Mouse (Mus musculus) ovary, postnatal 14 days (tissue): ENCODE results near the gene Il25.

Experiments used
- DNase-seq: peaks from one replicate; pipeline ENCODE4 v3.0.0; 2022; ENCODE audit warnings: low spot score

The Il25 gene

DNA sequence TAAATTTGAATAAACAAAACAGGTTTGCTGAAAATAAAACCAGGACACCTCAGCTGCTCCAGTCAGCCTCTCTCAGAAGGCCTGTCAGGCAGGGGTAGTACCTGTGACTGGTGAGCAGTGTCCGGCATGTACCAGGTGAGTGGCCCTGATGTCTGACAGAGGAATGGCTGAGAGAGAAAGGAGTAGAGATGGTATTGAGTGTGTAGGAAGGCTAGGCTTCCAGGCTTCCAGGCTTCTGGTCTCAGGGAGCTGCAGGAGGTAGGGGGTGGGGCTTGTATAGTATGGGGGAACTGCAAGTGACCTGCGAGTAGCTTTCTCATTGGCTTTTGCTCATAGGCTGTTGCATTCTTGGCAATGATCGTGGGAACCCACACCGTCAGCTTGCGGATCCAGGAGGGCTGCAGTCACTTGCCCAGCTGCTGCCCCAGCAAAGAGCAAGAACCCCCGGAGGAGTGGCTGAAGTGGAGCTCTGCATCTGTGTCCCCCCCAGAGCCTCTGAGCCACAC, at the start of gene Il25:
Gene Il25 (plus strand): TSS at position 51 of the 506 bp plus-strand sequence.
- no peak for DNase-seq

DNA sequence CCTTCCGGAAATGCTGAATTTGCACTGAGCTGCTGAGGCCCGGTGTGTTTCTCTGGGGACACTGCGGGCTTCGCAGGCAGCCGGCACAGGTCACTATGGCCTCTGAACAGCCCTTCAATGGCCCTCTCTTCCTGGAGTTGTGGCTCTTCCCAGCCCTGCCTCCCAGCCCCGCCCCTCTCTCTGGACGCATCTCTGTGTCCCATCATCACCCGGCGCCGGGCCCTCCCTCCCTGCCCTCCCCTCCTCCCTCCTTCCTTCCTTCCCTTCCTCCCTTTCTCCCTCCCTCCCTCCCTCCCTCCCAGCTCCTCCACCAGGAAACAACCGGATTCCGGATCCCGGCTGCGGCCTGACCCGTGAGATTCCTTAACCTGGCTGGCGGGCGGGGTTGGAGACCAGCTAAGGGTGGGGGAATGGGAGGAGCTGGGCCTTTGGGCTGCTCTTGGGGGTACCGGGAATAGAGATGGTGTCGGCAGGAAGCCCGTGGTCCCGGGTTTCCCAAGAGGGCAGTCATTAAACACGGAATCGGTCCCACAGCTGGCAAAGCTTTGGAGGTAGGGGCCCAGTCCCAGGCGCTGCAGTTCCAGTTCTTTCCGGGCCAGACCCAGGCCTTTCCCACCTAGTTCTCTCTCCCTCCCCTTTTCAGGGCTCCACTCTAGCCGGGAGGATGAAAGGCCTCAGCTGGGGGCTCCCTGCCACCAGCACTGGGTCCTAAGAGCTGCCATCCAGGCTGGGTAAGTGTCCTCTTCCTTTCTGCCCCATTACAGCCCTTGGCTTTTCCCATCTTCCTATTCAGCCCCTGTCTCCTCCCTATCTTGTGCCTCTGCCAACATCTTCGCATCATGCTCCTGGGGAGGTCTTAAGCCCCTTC, 49.1 kb upstream of the Il25 start, which contains the start of the genes Bcl2l2 and Gm20521:
Gene Bcl2l2 (plus strand): TSS at position 224 of the 868 bp plus-strand sequence.
Gene Gm20521 (plus strand): TSS at position 288 of the 868 bp plus-strand sequence.
- DNase-seq, result peak; percentile 63

DNA sequence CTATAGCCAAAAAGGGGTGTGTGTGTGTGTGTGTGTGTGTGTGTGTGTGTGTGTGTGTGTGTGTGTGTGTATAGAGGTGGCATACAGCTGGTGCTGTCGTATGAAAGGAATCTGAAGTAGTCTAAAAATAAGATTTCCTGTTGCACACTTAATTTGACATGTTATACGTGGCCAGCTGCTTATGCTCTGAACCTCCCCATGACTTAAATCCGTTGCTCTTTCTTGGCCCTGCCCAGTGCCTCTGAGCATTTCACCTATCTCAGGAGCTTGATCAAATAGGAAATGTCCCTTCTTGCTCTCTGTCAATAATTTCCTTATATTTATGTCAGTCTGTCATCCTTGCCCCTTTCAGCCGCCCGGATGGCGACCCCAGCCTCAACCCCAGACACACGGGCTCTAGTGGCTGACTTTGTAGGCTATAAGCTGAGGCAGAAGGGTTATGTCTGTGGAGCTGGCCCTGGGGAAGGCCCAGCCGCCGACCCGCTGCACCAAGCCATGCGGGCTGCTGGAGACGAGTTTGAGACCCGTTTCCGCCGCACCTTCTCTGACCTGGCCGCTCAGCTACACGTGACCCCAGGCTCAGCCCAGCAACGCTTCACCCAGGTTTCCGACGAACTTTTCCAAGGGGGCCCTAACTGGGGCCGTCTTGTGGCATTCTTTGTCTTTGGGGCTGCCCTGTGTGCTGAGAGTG, 48.3 kb upstream of the Il25 start:
- DNase-seq, result no peak

DNA sequence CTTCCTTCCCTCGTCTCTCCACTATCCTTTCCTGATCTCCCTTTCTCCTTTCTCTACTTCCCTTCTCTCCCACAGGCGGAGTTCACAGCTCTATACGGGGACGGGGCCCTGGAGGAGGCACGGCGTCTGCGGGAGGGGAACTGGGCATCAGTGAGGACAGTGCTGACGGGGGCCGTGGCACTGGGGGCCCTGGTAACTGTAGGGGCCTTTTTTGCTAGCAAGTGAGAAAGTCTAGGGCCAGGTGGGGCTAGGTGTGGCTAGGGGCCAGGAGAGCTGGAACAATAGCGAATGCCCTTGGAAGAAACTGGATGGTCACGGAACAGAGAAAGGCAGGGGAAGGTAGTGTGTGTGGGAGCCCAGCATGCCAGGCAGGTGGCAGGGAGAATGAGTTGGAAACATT, 47.2 kb upstream of the Il25 start:
- no peak for DNase-seq

DNA sequence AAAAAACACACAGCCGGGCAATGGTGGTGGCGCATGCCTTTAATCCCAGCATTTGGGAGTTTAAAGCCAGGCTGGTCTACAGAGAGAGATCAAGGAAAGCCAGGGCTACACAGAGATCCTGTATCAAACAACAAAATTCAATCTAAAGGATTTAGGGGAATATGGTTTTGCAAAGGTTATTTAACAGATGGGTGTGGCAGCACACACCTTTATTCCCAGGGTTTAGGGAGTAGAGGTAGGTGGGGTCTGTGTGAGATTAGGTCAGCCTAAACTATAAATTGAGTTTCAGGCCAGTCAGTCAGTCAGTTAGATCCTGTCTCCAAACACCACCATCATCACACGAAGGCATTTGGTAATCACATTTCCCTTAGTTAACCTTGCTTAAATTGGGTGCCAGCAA, 40.3 kb upstream of the Il25 start, which contains the start of gene Pabpn1:
Gene Pabpn1 (plus strand): TSS at position 301 of the 400 bp plus-strand sequence.
- no peak for DNase-seq

DNA sequence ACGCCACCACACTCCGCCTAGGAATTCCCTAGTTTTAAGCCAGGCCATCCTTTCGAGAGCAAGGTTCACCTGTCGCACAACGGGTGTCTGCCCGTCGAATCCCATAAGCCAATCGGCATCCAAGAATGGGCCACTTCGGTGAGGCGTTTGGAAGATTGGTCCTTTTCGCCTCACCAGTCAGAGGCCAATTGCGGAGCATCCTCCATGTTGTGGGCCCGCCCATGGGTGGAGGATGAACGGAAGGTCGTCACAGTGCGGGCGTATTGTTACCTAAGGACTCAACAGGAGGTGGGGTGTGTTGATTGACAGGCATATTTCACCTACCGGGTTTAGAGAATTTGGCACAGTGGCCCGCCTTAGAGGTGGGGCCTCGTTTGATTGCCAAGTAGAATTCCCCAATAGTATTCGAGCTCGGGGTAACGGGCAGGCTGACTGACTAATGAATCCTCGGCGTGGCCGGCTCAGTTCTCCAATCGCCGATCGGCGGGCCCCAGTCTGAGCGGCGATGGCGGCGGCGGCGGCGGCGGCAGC, 38.8 kb upstream of the Il25 start:
- DNase-seq, result peak; percentile 95

DNA sequence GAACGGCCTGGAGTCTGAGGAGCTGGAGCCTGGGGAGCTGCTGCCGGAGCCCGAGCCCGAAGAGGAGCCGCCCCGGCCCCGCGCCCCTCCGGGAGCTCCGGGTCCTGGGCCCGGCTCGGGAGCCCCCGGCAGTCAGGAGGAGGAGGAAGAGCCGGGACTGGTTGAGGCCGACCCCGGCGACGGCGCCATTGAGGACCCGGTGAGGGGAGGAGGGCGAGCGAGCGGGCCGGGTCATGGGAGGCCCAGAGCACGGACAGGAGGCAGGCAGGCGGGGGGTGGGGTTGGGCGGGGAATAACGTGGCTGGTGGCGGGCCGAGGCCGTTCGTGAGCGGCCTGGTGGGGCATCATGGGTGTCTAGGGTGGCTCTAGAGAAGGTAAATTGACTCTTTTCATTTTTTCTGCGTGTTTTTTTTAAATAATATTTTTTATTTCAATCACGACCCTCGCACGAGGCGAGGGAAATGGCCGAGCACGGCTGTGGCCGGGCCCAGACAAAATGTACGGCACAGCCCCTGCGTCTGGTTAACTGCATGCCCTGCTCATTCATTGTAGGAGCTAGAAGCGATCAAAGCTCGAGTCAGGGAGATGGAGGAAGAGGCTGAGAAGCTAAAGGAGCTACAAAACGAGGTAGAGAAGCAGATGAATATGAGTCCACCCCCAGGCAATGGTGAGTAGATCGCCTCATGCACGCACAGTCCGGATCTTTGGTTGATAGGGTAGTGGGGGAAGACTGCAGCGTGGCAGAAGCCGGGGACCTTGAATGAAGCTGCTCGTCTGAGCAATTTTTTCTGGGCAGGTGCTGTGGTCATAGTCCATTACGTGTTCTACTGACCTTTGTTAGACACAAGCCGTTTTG, 38.0 kb upstream of the Il25 start:
- peak; percentile 49 for DNase-seq

DNA sequence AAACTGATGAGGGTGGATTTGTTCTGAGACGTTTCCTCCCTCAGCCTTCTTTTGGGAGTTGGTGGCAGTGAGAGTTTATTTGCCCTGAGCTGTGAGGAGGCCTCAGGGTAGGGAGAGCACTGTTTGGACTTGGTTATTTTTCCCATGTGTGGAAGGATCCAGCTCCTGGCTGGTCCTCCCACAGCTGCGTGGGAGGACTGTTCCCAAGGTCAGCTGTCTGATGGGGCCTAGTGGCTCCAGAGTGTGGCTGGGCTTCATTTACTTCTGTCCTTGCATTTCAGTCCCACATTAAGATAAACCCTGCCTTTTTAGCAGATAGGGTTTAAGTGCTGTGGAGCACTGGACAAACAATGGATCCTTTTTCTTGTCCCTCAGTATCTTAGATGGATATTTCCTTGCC, 35.0 kb upstream of the Il25 start:
- no peak for DNase-seq

DNA sequence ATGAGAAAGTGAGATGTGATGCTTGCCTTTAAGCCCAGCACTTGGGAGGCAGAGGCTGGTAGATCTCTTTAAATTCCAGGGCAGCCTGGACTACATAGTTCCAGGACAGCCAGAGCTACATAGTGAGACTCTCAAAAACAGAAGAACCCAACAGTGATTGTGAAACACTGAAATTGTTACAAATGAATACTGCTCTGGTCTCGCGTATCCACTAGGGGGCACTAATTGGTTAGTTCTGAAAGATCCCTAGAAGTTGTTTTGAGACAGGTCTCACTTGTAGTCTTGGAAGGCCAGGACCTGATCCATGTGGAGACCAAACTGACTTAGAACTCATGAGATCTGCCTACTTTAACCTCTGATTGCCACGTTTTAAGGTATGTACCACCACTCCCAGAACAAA, 32.1 kb upstream of the Il25 start:
- peak; percentile 63 for DNase-seq

DNA sequence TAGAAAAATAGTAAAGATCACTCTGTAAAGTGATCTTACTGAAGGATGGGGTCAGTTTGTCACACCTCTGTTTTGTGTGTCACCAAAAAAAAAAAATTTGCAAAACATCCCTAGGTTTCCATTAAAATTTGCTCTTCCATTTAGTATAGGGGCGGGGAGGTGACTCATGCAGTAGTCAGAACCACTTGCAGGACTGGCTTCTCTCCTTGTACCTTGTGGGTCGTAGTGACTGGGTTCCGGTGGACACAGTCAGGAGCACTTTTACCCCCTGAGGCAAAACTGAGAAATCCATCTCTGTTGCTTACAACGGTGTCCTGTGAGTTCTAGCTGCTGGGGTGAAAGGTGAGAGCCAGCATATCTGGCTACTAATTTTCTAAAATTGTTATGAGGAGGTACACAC, 28.9 kb upstream of the Il25 start:
- DNase-seq, result no peak

DNA sequence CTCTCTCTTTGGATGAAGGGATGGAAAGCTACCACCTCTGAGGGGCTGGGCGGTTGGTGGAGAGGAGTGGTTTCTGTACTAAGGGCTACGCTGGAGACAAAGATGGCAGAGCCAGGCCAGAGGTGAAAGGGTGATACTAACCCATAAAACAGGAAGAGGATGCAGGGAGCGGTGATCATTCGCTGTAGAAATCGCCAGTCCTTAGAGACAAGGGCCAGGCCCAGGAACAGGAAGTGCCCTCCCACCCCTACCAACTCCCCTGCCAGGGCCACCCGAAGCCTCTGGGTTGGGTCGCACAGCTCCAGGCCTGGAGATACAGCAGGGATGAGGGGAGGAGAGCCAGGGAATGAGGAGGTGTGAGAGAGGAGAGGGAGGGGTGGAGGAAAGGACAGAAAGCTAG, 23.8 kb upstream of the Il25 start:
- no peak for DNase-seq

DNA sequence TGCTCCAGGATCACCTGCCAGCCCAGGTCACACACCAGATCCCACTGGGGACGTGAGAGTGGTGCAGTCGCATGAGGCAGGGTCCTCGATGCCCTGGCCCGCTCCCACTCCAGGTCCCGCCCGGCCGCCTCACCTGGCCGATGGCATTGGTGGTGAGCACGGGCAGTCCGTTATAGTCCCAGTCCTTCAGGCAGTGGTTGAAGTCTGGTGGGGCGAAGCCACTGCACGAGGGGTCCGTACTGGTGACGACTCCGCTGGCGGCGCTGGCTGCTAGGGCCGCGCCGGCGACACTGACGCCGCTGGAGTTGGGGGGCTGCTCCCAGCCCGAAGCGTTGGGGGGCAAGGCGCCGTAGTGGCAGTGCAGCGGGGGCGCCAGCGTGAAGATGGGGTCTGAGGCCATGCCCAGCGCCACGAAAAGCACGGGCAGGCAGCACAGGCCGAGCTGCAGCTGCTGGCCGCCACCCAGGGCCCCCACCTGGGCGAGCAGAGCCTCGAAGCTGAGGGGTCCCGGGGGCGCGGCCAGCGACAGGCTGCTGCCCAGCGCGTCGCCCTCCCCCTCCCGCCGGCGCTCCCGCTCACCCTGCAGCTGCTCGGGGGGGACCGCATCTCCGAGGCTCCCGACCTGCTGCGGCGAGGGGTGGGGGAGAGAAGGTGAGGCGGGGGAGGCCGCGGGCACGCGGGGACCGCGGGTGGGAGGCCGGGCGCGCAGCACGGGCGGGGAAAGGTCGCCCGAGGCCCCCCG, 20.2 kb upstream of the Il25 start:
- DNase-seq, result no peak

DNA sequence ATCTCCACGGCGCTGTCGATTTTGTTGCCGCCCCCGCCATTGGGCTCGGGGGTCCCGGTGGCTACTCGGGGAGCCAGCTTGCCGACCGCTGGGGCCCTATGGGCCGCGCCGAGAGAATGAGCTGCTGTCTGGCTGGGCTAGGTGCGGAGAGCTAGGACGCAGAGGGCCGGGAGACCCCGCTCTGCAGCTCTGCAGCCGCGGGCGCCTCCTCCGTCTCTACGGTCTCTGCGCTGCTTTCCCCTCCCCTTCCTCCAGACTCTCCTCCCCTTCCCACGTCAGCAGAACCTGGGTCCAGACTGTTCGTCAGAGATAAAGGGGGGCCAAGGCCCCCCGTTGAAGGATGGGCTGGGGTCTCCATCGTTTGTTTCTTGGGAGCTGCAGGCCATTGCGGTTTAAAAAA, 19.6 kb upstream of the Il25 start, which contains the start of gene Slc22a17:
Gene Slc22a17 (minus strand): TSS at position 247 of the 400 bp plus-strand sequence.
- DNase-seq, result peak; percentile 69

DNA sequence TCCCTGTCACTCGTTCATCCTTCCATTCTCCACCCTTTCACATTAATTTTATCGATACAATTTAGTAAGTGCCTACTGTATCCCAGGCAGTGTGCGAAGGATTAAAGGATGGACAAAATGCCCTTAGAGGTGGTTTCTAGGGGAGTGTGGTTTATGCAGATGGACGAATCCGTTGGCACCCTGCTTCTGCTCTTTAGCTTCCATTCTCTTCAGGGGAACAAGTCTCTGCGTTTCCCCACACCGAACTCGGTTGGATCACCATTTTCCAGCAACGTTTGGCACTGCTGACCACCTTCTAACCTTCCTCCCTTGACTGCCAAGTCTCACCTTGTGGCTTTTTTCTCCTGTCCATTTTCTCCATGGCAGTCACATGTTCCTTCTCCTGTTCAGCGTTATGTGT, 19.2 kb upstream of the Il25 start:
- no peak for DNase-seq

DNA sequence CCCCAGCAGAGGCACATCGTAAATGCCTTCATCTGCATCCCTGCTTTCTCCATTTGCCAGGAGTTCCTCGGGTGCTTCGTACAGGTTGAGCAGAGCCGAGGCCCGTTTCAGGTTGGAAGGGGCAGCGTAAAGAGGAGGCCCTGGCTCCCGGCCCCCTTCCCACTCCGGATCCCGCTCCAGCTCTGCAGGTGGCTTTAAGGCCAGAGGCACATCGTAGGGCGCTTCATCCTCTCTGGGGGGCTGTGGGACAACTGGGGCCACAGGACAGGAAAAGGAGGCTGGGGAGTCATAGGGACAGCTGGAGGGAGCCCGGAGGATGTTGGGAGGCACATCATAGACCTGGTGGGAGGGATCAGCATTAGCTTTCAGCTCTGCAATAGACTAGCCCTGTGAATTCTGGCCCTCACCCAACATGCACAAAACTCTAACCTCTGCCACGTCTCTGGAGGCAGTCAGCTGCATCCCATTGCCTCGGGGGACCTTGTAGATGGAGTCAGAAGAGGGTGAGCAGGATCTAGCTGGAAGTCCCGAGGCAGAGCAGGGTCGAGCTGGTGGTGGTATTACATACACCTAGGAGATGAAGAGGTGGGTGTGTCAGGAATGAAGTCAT, 12.3 kb upstream of the Il25 start:
- DNase-seq, result no peak

DNA sequence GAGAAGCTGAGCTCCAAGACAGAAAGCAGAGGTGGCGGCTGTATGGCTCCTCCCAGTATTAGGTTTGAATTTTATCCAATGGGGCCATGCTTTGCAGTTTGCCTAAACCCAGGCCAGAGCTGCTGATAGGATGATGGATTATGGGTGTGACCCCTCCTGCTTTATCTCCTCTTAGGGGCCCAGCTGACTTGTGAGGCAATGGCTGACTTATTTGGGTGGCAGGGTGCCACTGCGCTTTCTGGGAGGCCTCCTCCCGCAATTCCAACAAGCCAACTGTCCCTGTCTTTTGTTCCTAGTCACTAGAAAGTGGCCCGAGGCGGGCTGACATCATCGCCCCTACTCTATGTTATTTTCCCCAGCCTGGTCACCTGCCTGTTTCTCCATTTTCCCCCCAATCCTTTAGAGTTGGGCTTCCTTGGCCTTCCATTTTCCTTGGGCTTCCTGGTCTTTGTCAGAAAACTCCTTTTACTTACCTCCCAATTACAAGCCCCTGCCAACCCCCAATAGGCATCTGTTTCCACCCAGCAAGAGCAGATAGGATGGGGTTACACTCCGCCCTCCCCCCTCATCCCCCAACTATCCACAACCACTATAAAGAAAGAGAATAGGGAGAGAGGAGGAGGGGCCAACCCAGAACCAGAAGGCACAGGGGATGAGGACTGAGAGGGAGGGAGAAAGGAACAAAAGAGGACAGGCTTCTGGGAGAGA, 7.7 kb upstream of the Il25 start:
- peak; percentile 64 for DNase-seq

DNA sequence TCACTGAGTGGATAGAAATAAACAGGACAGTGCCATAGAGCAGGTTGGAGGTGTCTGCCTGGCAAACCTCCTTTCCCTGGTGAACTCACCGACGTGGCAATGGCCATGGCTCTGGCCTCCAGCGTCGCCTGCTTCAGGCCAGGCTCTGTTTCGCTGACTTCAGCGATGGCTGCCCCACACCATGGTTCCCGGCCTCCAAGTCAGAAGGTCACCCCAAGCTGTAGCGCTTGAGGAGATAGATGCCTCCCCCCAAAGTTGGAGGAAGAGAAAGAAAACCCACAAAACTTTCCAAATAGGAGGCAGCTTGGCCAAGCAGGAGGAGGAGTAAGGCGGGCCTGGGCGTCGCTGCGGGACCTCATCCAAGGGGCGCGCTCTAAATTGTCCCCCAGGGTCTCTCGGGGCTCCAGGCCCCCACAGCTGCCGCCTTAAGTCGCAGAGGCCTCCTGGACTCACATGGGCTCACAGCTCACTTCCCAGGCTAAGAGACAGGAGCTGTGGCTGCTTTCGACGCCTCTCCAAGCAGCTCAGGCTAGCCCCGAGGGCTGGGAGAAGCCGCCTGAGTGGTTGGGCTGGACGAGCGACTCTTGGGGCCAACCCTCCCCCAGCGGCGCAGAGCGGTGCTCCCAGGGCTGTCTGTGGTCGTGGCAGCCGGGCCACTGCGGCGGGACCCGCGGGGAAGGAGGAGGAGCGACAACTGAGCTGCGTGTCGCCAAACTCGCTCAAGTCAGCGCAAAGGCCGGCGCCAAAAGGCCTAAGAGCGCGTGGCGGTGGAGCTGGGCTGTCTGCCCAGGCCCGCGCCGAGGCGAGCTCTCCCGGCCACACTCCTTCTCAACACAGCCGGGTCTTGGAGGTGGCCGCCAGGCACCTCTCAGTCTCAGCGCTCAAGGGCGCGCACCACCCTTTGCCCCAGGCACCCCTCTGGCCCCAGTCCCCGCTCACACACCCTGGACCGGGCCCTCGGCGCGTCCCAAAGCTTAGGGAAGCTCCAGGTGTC, 6.8 kb upstream of the Il25 start, which contains the start of gene Efs:
Gene Efs (minus strand): TSS at position 778 of the 994 bp plus-strand sequence.
- peak; percentile 60 for DNase-seq

DNA sequence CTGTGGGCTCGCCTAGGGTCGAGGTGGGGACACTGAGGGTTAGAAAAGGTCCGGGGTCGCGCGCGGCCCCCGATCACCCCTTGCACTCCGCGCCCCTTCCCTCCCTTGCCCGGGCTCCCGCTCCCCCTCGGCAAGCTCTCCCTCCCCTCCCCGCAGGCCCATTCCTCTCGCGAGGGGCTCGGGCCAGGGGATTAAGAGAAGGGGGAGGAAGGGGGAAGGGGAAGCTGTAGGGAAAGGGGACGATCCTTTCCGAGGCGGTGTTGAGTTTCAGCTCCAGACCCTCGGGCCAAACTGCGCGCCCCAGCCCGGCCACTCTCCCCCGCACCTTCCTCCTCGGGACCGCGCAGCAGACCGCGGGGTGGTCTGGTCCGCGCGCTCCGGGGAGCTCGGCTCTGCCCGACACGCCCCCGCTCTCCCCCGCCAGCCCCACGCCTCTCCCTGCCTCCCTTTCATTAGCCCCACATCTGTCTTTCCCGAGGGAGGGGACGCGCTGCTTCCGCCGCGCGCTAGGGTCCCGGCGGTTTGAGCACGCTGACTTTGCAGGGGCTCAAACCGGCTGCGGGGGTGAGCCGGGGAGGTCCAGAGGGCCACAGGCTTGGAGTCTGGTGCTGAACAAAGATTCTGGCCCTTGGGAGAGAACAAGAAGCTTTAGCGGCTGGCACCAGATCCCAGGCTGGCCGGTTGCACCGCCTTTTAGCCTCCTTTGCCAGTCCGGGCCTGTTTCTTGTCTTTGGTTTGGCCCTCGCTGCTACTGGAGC, 5.9 kb upstream of the Il25 start:
- peak; percentile 78 for DNase-seq
